Mouse (Mus musculus) CH12.LX (cell line): ENCODE data around the gene Cic. TPM values are rescaled to one million over a fixed set of nuclear protein-coding genes. Genes with fewer than 3 reads are reported as not detected.

ENCODE experiments used
- DNase-seq: peaks from one replicate; pipeline ENCODE4 v3.0.0-alpha.2; 2013; ENCODE audit errors: extremely low read depth
- H3K27ac ChIP-seq: 2 replicates; pipeline ENCODE4 v1.5.1; 2012; ENCODE audit warnings: low read depth, mild to moderate bottlenecking, control low read depth, moderate library complexity; ENCODE audit not compliant: insufficient read depth
- H3K27me3 ChIP-seq: replicated peaks from 2 replicates; pipeline ENCODE3; 2012; ENCODE audit warnings: inconsistent platforms
- H3K36me3 ChIP-seq, 2 experiments: replicated peaks in 1 of 2; 2 replicates each; pipeline versions ENCODE3 to v1.6.1; 2012; ENCODE audit warnings: inconsistent platforms in 1 of 2, low read length in 1 of 2, mild to moderate bottlenecking in 1 of 2, mixed read lengths in 1 of 2, moderate library complexity in 1 of 2; ENCODE audit not compliant: control insufficient read depth in 1 of 2, insufficient read depth in 1 of 2
- H3K4me1 ChIP-seq, 2 experiments: 2 replicates each; pipeline ENCODE4 v1.6.1; 2012; ENCODE audit warnings: inconsistent platforms in 1 of 2, moderate library complexity in 1 of 2; ENCODE audit not compliant: insufficient read depth in 2 of 2, control insufficient read depth in 1 of 2
- H3K4me2 ChIP-seq: 2 replicates; pipeline ENCODE4 v1.6.1; 2012; ENCODE audit warnings: low read depth, mild to moderate bottlenecking, control low read depth; ENCODE audit not compliant: poor library complexity, insufficient read depth, severe bottlenecking
- H3K4me3 ChIP-seq, 3 experiments: fragments of 150-350 bp in 1 of 3; sonication (generic) in 1 of 3; replicated peaks in 1 of 3; 2 replicates each; pipeline versions ENCODE3 to v1.5.1; 2011 to 2012; ENCODE audit warnings: low read depth in 2 of 3, low read length in 2 of 3, mild to moderate bottlenecking in 2 of 3, moderate library complexity in 2 of 3, control low read depth in 1 of 3, improper control_type of control experiment in 1 of 3, inconsistent platforms in 1 of 3, mixed read lengths in 1 of 3; ENCODE audit not compliant: poor library complexity in 1 of 3
- H3K79me2 ChIP-seq: replicated peaks from 2 replicates; pipeline ENCODE4 v1.6.1; 2012; ENCODE audit warnings: mild to moderate bottlenecking, moderate library complexity; ENCODE audit not compliant: control insufficient read depth, poor library complexity, insufficient read depth, severe bottlenecking; ENCODE audit errors: extremely low read depth
- H3K9ac ChIP-seq: 2 replicates; pipeline ENCODE4 v1.6.1; 2012; ENCODE audit warnings: low read depth, mild to moderate bottlenecking, control low read depth, moderate library complexity; ENCODE audit not compliant: insufficient read depth
- H3K9me3 ChIP-seq: replicated peaks from 2 replicates; pipeline ENCODE3; 2012; ENCODE audit warnings: low read length, inconsistent platforms, mixed read lengths
- BHLHE40 ChIP-seq: IDR thresholded peaks from 2 replicates; pipeline ENCODE4 v1.6.1; 2011; ENCODE audit warnings: mild to moderate bottlenecking, low read depth, low read length, improper control_type of control experiment
- CHD2 ChIP-seq: IDR thresholded peaks from 2 replicates; pipeline ENCODE4 v1.6.1; 2011; ENCODE audit warnings: low read length, improper control_type of control experiment
- CTCF ChIP-seq, 2 experiments: IDR thresholded peaks in 1 of 2; conservative IDR thresholded peaks in 1 of 2; 2 replicates each; pipeline ENCODE4 v1.5.1; 2011 to 2012; ENCODE audit warnings: low read depth in 2 of 2, low read length in 2 of 2, improper control_type of control experiment in 1 of 2, inconsistent platforms in 1 of 2, mild to moderate bottlenecking in 1 of 2, moderate library complexity in 1 of 2
- E2F4 ChIP-seq: IDR thresholded peaks from 2 replicates; pipeline ENCODE4 v1.6.1; 2011; ENCODE audit warnings: low read depth, low read length, improper control_type of control experiment; ENCODE audit not compliant: insufficient replicate concordance
- ELF1 ChIP-seq: IDR thresholded peaks from 2 replicates; pipeline ENCODE4 v1.6.1; 2014; ENCODE audit warnings: low read depth, mild to moderate bottlenecking, inconsistent platforms, low read length, improper control_type of control experiment
- EP300 ChIP-seq: IDR thresholded peaks from 2 replicates; pipeline ENCODE4 v1.6.1; 2011; ENCODE audit warnings: low read length, improper control_type of control experiment
- GABPA ChIP-seq: IDR thresholded peaks from 2 replicates; pipeline ENCODE4 v1.6.1; 2012; ENCODE audit warnings: low read depth, low read length, improper control_type of control experiment, inconsistent platforms; ENCODE audit not compliant: insufficient replicate concordance
- HCFC1 ChIP-seq: IDR thresholded peaks from 2 replicates; pipeline ENCODE4 v1.6.1; 2012; ENCODE audit warnings: low read depth, mild to moderate bottlenecking, inconsistent platforms, low read length, improper control_type of control experiment
- IRF4 ChIP-seq: IDR thresholded peaks from 2 replicates; pipeline ENCODE4 v1.6.1; 2014; ENCODE audit warnings: low read depth, mild to moderate bottlenecking, inconsistent platforms, low read length, improper control_type of control experiment
- JUND ChIP-seq: conservative IDR thresholded peaks from 2 replicates; pipeline ENCODE4 v1.6.1; 2011; ENCODE audit warnings: low read depth, low read length, improper control_type of control experiment
- MAFK ChIP-seq: IDR thresholded peaks from 2 replicates; pipeline ENCODE4 v1.6.1; 2011; ENCODE audit warnings: low read length, improper control_type of control experiment; ENCODE audit not compliant: insufficient replicate concordance
- MAZ ChIP-seq: IDR thresholded peaks from 2 replicates; pipeline ENCODE4 v1.6.1; 2012; ENCODE audit warnings: low read depth, mild to moderate bottlenecking, inconsistent platforms, low read length, improper control_type of control experiment, moderate library complexity
- MEF2A ChIP-seq: IDR thresholded peaks from 2 replicates; pipeline ENCODE4 v1.6.1; 2014; ENCODE audit warnings: low read depth, mild to moderate bottlenecking, inconsistent platforms, low read length, improper control_type of control experiment, borderline replicate concordance
- MXI1 ChIP-seq: IDR thresholded peaks from 2 replicates; pipeline ENCODE4 v1.6.1; 2011; ENCODE audit warnings: mild to moderate bottlenecking, low read depth, low read length, improper control_type of control experiment
- MYC ChIP-seq: IDR thresholded peaks from 2 replicates; pipeline ENCODE4 v1.6.1; 2011; ENCODE audit warnings: low read depth, mild to moderate bottlenecking, improper control_type of control experiment, low read length
- NELFE ChIP-seq: IDR thresholded peaks from 2 replicates; pipeline ENCODE4 v1.6.1; 2011; ENCODE audit warnings: low read depth, low read length, improper control_type of control experiment
- NRF1 ChIP-seq: IDR thresholded peaks from 2 replicates; pipeline ENCODE4 v1.6.1; 2014; ENCODE audit warnings: low read depth, mild to moderate bottlenecking, inconsistent platforms, low read length, improper control_type of control experiment, moderate library complexity
- PAX5 ChIP-seq: IDR thresholded peaks from 2 replicates; pipeline ENCODE4 v1.6.1; 2012; ENCODE audit warnings: low read length, inconsistent platforms, mixed read lengths
- POLR2AphosphoS2 ChIP-seq: IDR thresholded peaks from 2 replicates; pipeline ENCODE4 v1.6.1; 2011; ENCODE audit warnings: low read depth, low read length, improper control_type of control experiment
- RAD21 ChIP-seq: IDR thresholded peaks from 2 replicates; pipeline ENCODE4 v1.6.1; 2011; ENCODE audit warnings: low read depth, mild to moderate bottlenecking, low read length, improper control_type of control experiment, moderate library complexity
- RCOR1 ChIP-seq: conservative IDR thresholded peaks from 2 replicates; pipeline ENCODE4 v1.6.1; 2012; ENCODE audit warnings: low read depth, mild to moderate bottlenecking, inconsistent platforms, low read length, improper control_type of control experiment
- SIN3A ChIP-seq: IDR thresholded peaks from 2 replicates; pipeline ENCODE4 v1.6.1; 2012; ENCODE audit warnings: low read length, improper control_type of control experiment, inconsistent platforms
- SMC3 ChIP-seq: IDR thresholded peaks from 2 replicates; pipeline ENCODE4 v1.6.1; 2011; ENCODE audit warnings: low read depth, low read length, improper control_type of control experiment
- TBP ChIP-seq: conservative IDR thresholded peaks from 2 replicates; pipeline ENCODE4 v1.6.1; 2011; ENCODE audit warnings: low read depth, low read length, improper control_type of control experiment
- TCF12 ChIP-seq: IDR thresholded peaks from 2 replicates; pipeline ENCODE4 v1.6.1; 2014; ENCODE audit warnings: low read depth, mild to moderate bottlenecking, inconsistent platforms, low read length, improper control_type of control experiment
- UBTF ChIP-seq: IDR thresholded peaks from 2 replicates; pipeline ENCODE4 v1.6.1; 2012; ENCODE audit warnings: low read depth, mild to moderate bottlenecking, inconsistent platforms, low read length, improper control_type of control experiment, moderate library complexity
- USF1 ChIP-seq: IDR thresholded peaks from 2 replicates; pipeline ENCODE4 v1.6.1; 2014; ENCODE audit warnings: low read depth, mild to moderate bottlenecking, inconsistent platforms, low read length, improper control_type of control experiment
- USF2 ChIP-seq: conservative IDR thresholded peaks from 2 replicates; pipeline ENCODE4 v1.6.1; 2011; ENCODE audit warnings: low read depth, low read length, improper control_type of control experiment
- ZC3H11A ChIP-seq: IDR thresholded peaks from 2 replicates; pipeline ENCODE4 v1.6.1; 2012; ENCODE audit warnings: low read depth, mild to moderate bottlenecking, inconsistent platforms, low read length, improper control_type of control experiment
- ZKSCAN1 ChIP-seq: IDR thresholded peaks from 2 replicates; pipeline ENCODE4 v1.6.1; 2012; ENCODE audit warnings: low read depth, inconsistent platforms, low read length, improper control_type of control experiment, borderline replicate concordance
- dilution Hi-C: fragments of 300-500 bp; cut with MboI; formaldehyde crosslinking; loops from 2 replicates; pipeline ENCODE4 v1.14.3; 2020; ENCODE audit warnings: low sequenced_read_pairs; ENCODE audit not compliant: extremely low pct_unique_long_range_greater_than_20kb, extremely low pct_ligation_motif_present
- in situ Hi-C: fragments of 300-500 bp; cut with MboI; formaldehyde crosslinking; loops from 3 replicates; pipeline ENCODE4 v1.14.3; 2019; ENCODE audit warnings: low sequenced_read_pairs, low pct_ligation_motif_present, low pct_unique_long_range_greater_than_20kb, mixed read lengths
- polyA plus RNA-seq: library from polyadenylated mRNA; unstranded; fragments of >175 nt; gene quantifications from 2 replicates; pipeline ENCODE4 v1.2.1, GENCODE M21; 2012; ENCODE audit warnings: low read depth; ENCODE audit not compliant: insufficient read length
- total RNA-seq, 2 experiments: library from RNA; depleted of rRNA; stranded (reverse); fragments of 300-350 nt in 1 of 2; fragments of >200 nt in 1 of 2; gene quantifications; 2 replicates each; pipeline ENCODE4 v1.2.3; 2012 to 2014

Cic gene
- total and polyA plus RNA-seq, 3 experiments, result 2.5 to 34.5 (median 21.7) TPM

DNA sequence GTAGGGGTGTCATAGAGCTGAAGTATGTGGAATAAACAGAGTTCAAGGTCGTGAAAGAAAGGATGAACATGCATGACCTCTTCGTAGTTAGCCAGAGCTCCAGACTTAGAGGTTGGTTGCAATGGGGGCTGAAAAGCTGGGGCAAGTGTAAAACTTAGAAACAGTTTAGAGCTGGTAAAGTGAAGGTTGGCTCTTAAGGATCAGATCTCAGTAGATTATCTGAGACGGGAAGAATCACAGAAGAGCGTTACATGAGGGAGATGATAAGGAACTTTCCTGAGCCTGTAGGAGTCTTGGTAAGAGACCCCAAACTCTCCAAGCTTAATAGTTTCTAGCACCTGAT lies 10.5 kb downstream of the Cic start:
- peak overlapping the region; percentile 79 for H3K4me2 ChIP-seq
- no peaks in the 10 kb centered on the region for H3K27me3 ChIP-seq
- no peaks in the 10 kb centered on the region for H3K9me3 ChIP-seq
- peak overlapping the region; percentile 26; the same call in 1 of the 2 replicates for H3K27ac ChIP-seq
- peaks cover 49 to 76% of the 10 kb centered on the region in 2 experiments for H3K4me1 ChIP-seq
- H3K4me3 ChIP-seq, result peak overlapping the region in 2 of 3 experiments; percentile 17 to 29
- DNase-seq, result no peak
- TF ChIP-seq MAFK (no peak), RAD21 (peak; percentile 71)
- dilution Hi-C loops, result no loop called here
- H3K36me3 ChIP-seq, result peaks cover 9 to 33% of the 10 kb centered on the region in 2 experiments
- in situ Hi-C loops, result loop anchor here (5.0 to 10.0 kb wide), 3 partner anchors 36 to 146 kb away; no protein-coding TSS in a partner anchor
- H3K79me2 ChIP-seq, result peaks cover 2% of the 10 kb centered on the region
- H3K9ac ChIP-seq, result peak overlapping the region; percentile 53

DNA sequence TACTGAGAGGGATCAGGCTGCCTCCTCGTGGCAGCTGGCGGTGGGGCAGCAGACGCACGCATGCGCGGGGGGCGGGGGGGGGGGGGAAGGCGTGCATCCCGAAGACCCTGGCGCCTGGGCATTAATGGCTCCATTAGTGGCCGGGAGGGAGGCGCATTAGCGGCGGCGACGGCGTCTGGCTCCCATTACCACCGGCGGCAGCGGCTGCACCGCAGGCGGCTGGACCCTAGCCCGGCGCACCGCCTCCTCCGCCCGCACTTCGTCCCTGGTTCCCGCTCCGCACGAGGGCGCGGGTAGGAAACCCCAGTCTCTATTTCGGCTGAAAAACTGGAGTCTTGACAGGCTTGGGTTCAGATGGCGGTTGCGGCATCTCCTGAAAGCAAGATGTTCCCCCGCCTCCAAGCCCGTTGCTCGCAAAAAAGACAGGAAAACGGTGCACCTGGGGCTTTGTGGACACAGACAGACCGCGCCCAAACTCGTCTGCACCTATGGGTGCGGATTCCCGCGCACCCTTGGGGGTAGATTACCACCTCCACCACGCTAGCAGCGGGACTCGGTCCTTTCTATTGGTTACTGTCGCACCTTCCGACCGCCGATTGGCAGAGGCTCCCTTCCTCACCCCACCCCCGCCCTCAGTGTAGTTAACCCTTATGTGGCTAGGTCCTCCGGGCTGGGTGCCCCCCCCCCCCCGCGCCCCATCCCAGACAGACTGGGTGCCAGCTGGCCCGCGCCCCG lies 11.0 kb downstream of the Cic start:
- peaks cover 3 to 27% of the 10 kb centered on the region in 2 experiments for H3K36me3 ChIP-seq
- no peaks in the 10 kb centered on the region for H3K27me3 ChIP-seq
- H3K27ac ChIP-seq, result peak overlapping the region; percentile 72
- no peaks in the 10 kb centered on the region for H3K9me3 ChIP-seq
- H3K9ac ChIP-seq, result peak overlapping the region; percentile 53
- peak overlapping the region; percentile 48 to 68 (median 56) for H3K4me3 ChIP-seq
- H3K79me2 ChIP-seq, result peaks cover 8% of the 10 kb centered on the region
- dilution Hi-C loops (no loop called here), in situ Hi-C loops (loop anchor here (5.0 to 10.0 kb wide), 3 partner anchors 36 to 146 kb away; no protein-coding TSS in a partner anchor)
- H3K4me2 ChIP-seq, result peak overlapping the region; percentile 79
- peak; percentile 91 for DNase-seq
- H3K4me1 ChIP-seq, result peaks cover 47 to 78% of the 10 kb centered on the region in 2 experiments
- TF ChIP-seq TCF12, result peak; percentile 55
- TF ChIP-seq IRF4, result no peak; the same call in 1 of the 2 replicates
- no peak for TF ChIP-seq POLR2AphosphoS2
- no peak for TF ChIP-seq PAX5
- TF ChIP-seq UBTF, result 0 out of 2 replicates have a peak, but pooled peaks have one; percentile 10
- no peak for TF ChIP-seq USF1
- peak; percentile 81 for TF ChIP-seq NRF1
- peak; percentile 68; the same call in 1 of the 2 replicates for TF ChIP-seq SMC3
- peak; percentile 59; the same call in 1 of the 2 replicates for TF ChIP-seq SIN3A
- TF ChIP-seq NELFE, result peak; percentile 69
- no peak; the same call in 1 of the 2 replicates for TF ChIP-seq MYC
- TF ChIP-seq HCFC1, result peak; percentile 59
- TF ChIP-seq E2F4, result peak; percentile 87; the same call in 1 of the 2 replicates
- TF ChIP-seq ELF1, result no peak; the same call in none of the 2 replicates
- TF ChIP-seq MEF2A, result no peak
- TF ChIP-seq USF2, result no peak
- TF ChIP-seq JUND, result no peak
- TF ChIP-seq CTCF (conservative IDR thresholded peaks at IDR 0.05 in 1 of 2, IDR thresholded peaks at IDR 0.05 in 1 of 2; ENCODE audit: low read depth in 2 of 2, low read length in 2 of 2), result peak in 1 of 2 experiments; percentile 74; a peak in 1 of 4 replicates
- no peak for TF ChIP-seq EP300
- 0 out of 2 replicates have a peak, but pooled peaks have one; percentile 12 for TF ChIP-seq ZC3H11A
- no peak for TF ChIP-seq RAD21
- no peak for TF ChIP-seq GABPA
- no peak for TF ChIP-seq MAFK
- TF ChIP-seq MAZ, result peak; percentile 63
- TF ChIP-seq BHLHE40, result no peak
- peak; percentile 62; the same call in 1 of the 2 replicates for TF ChIP-seq RCOR1
- TF ChIP-seq CHD2, result peak; percentile 82
- TF ChIP-seq MXI1, result peak; percentile 77
- TF ChIP-seq ZKSCAN1, result no peak
- peak; percentile 54; the same call in 1 of the 2 replicates for TF ChIP-seq TBP
